Mouse (Mus musculus) hindbrain, embryonic 11.5 days (tissue): ENCODE data around the gene Washc4. TPM values are rescaled to one million over a fixed set of nuclear protein-coding genes. Genes with fewer than 3 reads are reported as not detected.
A peak's percentile ranks its signal among the peaks of the same experiment; 100 is the strongest.

Experiments
- ATAC-seq: fragments of 200-750 bp; cut with Nextera tagmentation; 2 replicates; pipeline ENCODE4 v1.8.0; 2017; ENCODE audit warnings: mild to moderate bottlenecking, moderate TSS enrichment, moderate library complexity; ENCODE audit not compliant: low FRiP score
- DNase-seq: peaks from one replicate; pipeline ENCODE4 v3.0.0-alpha.2; 2015; ENCODE audit warnings: low spot score
- H3K27ac ChIP-seq: fragments of 300-500 bp; sonication (generic); 2 replicates; pipeline ENCODE4 v1.5.1; 2014; ENCODE audit warnings: mild to moderate bottlenecking, low read depth, low read length
- H3K27me3 ChIP-seq: fragments of 300-500 bp; sonication (generic); 2 replicates; pipeline ENCODE4 v1.6.1; 2014; ENCODE audit warnings: mild to moderate bottlenecking, low read length, moderate library complexity, mixed read lengths; ENCODE audit not compliant: control insufficient read depth, insufficient read depth
- H3K36me3 ChIP-seq: fragments of 300-500 bp; sonication (generic); 2 replicates; pipeline ENCODE4 v1.6.1; 2014; ENCODE audit warnings: mild to moderate bottlenecking, low read length, moderate library complexity, mixed read lengths; ENCODE audit not compliant: control insufficient read depth, insufficient read depth
- H3K4me1 ChIP-seq: fragments of 300-500 bp; sonication (generic); replicated peaks from 2 replicates; pipeline ENCODE4 v1.6.1; 2014; ENCODE audit warnings: low read length, mixed read lengths; ENCODE audit not compliant: control insufficient read depth, insufficient read depth
- H3K4me2 ChIP-seq: fragments of 300-500 bp; sonication (generic); replicated peaks from 2 replicates; pipeline ENCODE4 v1.6.1; 2014; ENCODE audit warnings: mild to moderate bottlenecking, low read depth, low read length
- H3K4me3 ChIP-seq: fragments of 300-500 bp; sonication (generic); 2 replicates; pipeline ENCODE4 v1.5.1; 2014; ENCODE audit warnings: low read depth, low read length
- H3K9ac ChIP-seq: fragments of 300-500 bp; sonication (generic); 2 replicates; pipeline ENCODE4 v1.6.1; 2014; ENCODE audit warnings: low read depth, low read length
- H3K9me3 ChIP-seq: fragments of 300-500 bp; sonication (generic); 2 replicates; pipeline ENCODE4 v1.6.1; 2016; ENCODE audit warnings: low read length; ENCODE audit not compliant: control insufficient read depth
- WGBS: fragments of 180-500 bp; shearing (Covaris S2); extraction: QIAGEN DNeasy Blood & Tissue Kit; methylation state at CpG from one replicate; pipeline ENCODE4 v1.1.7; 2014; 5-methylcytosine and 5-hydroxymethylcytosine counted together
- polyA plus RNA-seq: library from polyadenylated mRNA; unstranded; fragments of >200 nt; fragmentation: Nextera tagmentation; extraction: Ambion mirVana; gene quantifications from 2 replicates; pipeline ENCODE4 v1.2.1, GENCODE M21; 2014

Washc4 gene
- polyA plus RNA-seq, 1 experiment from 2014 or later = 40.5 TPM

- 0 out of 2 replicates have a peak, but pooled peaks cover 2% of the 10 kb centered on the region for H3K36me3 ChIP-seq
- H3K27ac ChIP-seq = no peak overlapping the region
- H3K4me3 ChIP-seq = no peak overlapping the region
- H3K4me1 ChIP-seq = no peaks in the 10 kb centered on the region
- ATAC-seq (no peak), DNase-seq (no peak)
- H3K9ac ChIP-seq = no peak overlapping the region
- no peaks in the 10 kb centered on the region for H3K9me3 ChIP-seq
- H3K4me2 ChIP-seq = no peak overlapping the region
- no peaks in the 10 kb centered on the region for H3K27me3 ChIP-seq
- 96% methylated on average over 12 of the region's 12 CpGs for whole genome bisulfite sequencing
These were observed 81.3 kb downstream of the Washc4 start for GRCm38 (mm10) chr10:83624841-83625240.

GRCm38 (mm10) chr10:83627113-83627687, 83.6 kb downstream of the Washc4 start:
- H3K36me3 ChIP-seq = no peaks in the 10 kb centered on the region
- 93% methylated on average over 9 of the region's 9 CpGs for WGBS
- H3K27me3 ChIP-seq = no peaks in the 10 kb centered on the region
- no peaks in the 10 kb centered on the region for H3K4me1 ChIP-seq
- H3K4me3 ChIP-seq = no peak overlapping the region
- H3K4me2 ChIP-seq = no peak overlapping the region
- DNase-seq (no peak), ATAC-seq (no peak)
- H3K9ac ChIP-seq = no peak overlapping the region
- H3K9me3 ChIP-seq = no peaks in the 10 kb centered on the region
- no peak overlapping the region for H3K27ac ChIP-seq

- Histone ChIP-seq H3K4me2 (no peak overlapping the region), H3K27ac (no peak overlapping the region), H3K36me3 (no peaks in the 10 kb centered on the region), H3K4me3 (no peak overlapping the region), H3K9ac (no peak overlapping the region), H3K4me1 (no peaks in the 10 kb centered on the region), H3K27me3 (no peaks in the 10 kb centered on the region), H3K9me3 (no peaks in the 10 kb centered on the region)
- 94% methylated on average over 4 of the region's 4 CpGs for WGBS
- ATAC-seq (no peak), DNase-seq (no peak)
These were observed 84.7 kb downstream of the Washc4 start for GRCm38 (mm10) chr10:83628241-83628640.

- no peak for ATAC-seq
- H3K36me3 ChIP-seq = no peaks in the 10 kb centered on the region
- no peak overlapping the region for H3K4me2 ChIP-seq
- H3K4me3 ChIP-seq = no peak overlapping the region
- no peaks in the 10 kb centered on the region for H3K27me3 ChIP-seq
- whole genome bisulfite sequencing = 88% methylated on average over 12 of the region's 12 CpGs
- H3K9me3 ChIP-seq = no peaks in the 10 kb centered on the region
- no peaks in the 10 kb centered on the region for H3K4me1 ChIP-seq
- DNase-seq = no peak
- H3K27ac ChIP-seq = no peak overlapping the region
- no peak overlapping the region for H3K9ac ChIP-seq
These were observed 85.7 kb downstream of the Washc4 start for GRCm38 (mm10) chr10:83629190-83629781.

DNA sequence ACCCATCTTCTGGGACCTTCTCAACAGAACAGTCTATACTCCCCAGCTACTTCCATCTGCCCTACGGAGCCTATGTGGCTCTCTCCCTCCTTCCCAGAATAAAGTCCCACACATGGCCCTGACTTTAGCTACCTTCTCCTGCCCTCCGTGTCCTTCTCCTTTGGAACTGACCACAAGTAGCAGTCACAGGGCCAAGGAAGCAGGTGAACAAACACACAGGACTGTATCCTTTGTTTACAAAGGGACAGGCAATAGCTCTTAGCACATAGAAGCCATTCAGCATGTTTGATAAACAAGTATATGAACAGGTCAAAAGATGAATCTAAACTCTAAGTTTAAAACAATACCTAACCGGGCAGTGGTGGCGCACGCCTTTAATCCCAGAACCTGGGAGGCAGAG, 86.3 kb downstream of the Washc4 start:
- Histone ChIP-seq H3K4me1 (no peaks in the 10 kb centered on the region), H3K27ac (no peak overlapping the region), H3K4me2 (no peak overlapping the region), H3K4me3 (no peak overlapping the region), H3K9me3 (no peaks in the 10 kb centered on the region), H3K36me3 (no peaks in the 10 kb centered on the region), H3K27me3 (no peaks in the 10 kb centered on the region), H3K9ac (no peak overlapping the region)
- WGBS = 96% methylated on average over 5 of the region's 5 CpGs
- no peak for DNase-seq
- no peak for ATAC-seq

DNA sequence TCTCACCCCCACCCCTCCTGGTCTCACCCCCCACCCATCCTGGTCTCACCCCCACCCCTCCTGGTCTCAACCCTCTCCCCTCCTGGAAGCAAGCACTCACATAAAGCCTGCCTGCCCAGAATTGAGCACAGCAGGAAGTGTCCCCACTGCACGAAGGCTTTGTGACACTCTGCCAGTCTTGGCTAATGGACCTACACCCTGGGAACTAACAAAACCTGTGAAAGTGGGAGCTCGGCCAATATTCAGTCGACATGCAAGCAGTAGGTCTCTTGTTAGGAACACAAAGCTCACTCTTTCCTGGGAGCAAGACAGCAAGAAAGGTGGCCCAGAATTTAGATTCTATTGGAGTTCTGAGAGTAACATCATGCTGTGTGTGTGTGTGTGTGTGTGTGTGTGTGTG, 87.3 kb downstream of the Washc4 start:
- H3K4me1 ChIP-seq = no peaks in the 10 kb centered on the region
- DNase-seq (no peak), ATAC-seq (no peak)
- no peak overlapping the region for H3K4me3 ChIP-seq
- no peak overlapping the region for H3K9ac ChIP-seq
- 67% methylated on average over 3 of the region's 3 CpGs for WGBS
- H3K36me3 ChIP-seq = no peaks in the 10 kb centered on the region
- H3K4me2 ChIP-seq = no peak overlapping the region
- no peak overlapping the region for H3K27ac ChIP-seq
- no peaks in the 10 kb centered on the region for H3K9me3 ChIP-seq
- no peaks in the 10 kb centered on the region for H3K27me3 ChIP-seq

GRCm38 (mm10) chr10:83631775-83632174, 88.2 kb downstream of the Washc4 start:
- H3K4me3 ChIP-seq = no peak overlapping the region
- H3K36me3 ChIP-seq = no peaks in the 10 kb centered on the region
- WGBS = 87% methylated on average over 10 of the region's 10 CpGs
- no peak overlapping the region for H3K4me2 ChIP-seq
- no peaks in the 10 kb centered on the region for H3K9me3 ChIP-seq
- ATAC-seq = no peak
- H3K9ac ChIP-seq = no peak overlapping the region
- H3K4me1 ChIP-seq = no peaks in the 10 kb centered on the region
- H3K27me3 ChIP-seq = no peaks in the 10 kb centered on the region
- no peak overlapping the region for H3K27ac ChIP-seq
- no peak for DNase-seq

DNA sequence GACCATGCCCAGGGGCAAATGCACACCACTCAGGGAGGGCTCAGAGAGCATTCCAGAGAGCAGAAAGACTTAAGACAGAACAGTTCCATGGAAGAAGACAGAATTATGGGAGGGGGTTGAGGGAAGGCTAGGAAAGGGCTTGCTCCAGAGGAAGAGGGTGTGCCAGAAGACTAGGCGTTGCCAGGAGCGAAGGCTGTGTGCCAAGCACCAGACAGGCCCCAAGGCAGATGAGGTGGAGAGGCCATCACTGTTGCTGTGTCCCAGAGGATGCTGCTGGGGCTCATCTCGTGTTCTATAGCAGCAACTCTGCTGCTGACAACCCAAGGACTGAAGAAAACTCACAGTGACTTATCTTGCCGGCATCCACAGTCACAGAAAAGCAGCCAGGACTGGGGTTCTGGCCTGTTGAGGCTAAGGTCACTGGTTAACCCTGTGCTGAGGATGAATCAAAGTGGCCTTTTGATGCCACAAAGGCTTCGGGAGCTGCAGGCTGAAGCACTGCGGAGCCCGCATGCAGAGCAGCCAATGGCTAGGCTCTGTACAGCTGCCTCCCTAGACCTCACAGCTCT, 89.3 kb downstream of the Washc4 start:
- WGBS = 75% methylated on average over 7 of the region's 7 CpGs
- Histone ChIP-seq H3K4me2 (no peak overlapping the region), H3K9ac (no peak overlapping the region), H3K27ac (no peak overlapping the region), H3K4me1 (no peaks in the 10 kb centered on the region), H3K4me3 (no peak overlapping the region), H3K9me3 (no peaks in the 10 kb centered on the region), H3K27me3 (no peaks in the 10 kb centered on the region), H3K36me3 (no peaks in the 10 kb centered on the region)
- ATAC-seq = no peak
- DNase-seq = no peak

- H3K4me1 ChIP-seq = no peaks in the 10 kb centered on the region
- H3K4me3 ChIP-seq = no peak overlapping the region
- peak; percentile 33; the same call in 1 of the 2 replicates for ATAC-seq
- H3K36me3 ChIP-seq = no peaks in the 10 kb centered on the region
- no peak overlapping the region for H3K27ac ChIP-seq
- H3K9me3 ChIP-seq = no peaks in the 10 kb centered on the region
- H3K9ac ChIP-seq = no peak overlapping the region
- peak; percentile 65 for DNase-seq
- no peaks in the 10 kb centered on the region for H3K27me3 ChIP-seq
- no peak overlapping the region for H3K4me2 ChIP-seq
- WGBS = 41% methylated on average over 5 of the region's 5 CpGs
These were observed 90.9 kb downstream of the Washc4 start for GRCm38 (mm10) chr10:83634461-83634860.
